In the genomic region with DNA sequence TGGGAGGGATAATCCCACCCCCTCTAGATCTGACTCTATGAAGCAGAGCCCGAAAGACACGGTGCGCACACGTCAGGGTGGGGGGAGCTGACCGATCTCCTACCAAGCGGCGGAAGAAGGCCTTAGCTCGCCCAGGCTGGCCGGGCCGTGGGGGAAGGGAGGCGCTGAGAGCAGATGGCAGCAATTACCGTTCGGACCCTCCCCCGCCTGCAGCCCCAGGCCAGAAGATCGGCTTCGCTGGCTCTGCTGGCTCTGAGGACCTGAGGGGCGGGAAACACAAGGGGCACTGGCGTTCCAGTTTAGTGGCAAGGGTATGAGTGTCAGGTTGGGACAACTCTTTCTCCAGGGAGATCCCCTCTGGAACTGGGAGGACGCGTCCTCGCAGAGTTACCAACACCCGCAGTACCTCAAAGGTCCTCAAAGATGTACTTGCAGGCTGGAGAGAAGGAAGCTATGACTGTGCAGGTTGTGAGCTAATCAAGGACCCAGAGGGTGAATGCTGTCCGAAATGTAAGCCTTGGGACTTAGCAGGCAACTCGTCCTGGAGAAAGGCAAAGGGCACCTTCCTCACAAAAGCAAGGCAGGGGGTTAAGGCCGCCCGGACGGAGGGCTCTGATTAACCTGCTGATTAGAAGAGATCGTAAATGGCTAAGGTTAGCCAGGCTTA, we compare ENCODE assay signal across 9 mouse cellular contexts. TPM values are rescaled to one million over a fixed set of nuclear protein-coding genes. Genes with fewer than 3 reads are reported as not detected.
DNase-seq lines count a peak whose midpoint lies in the region; ATAC-seq and TF ChIP-seq lines count a peak whose summit lies in the region.
"Had no signal": no experiment of that assay in that cellular context is flagged by ENCODE, and none has a peak within 500 bp of the region (broad histone marks: within the 10 kb centered on the region; RNA-seq: fewer than 3 reads in every experiment).

No protein-coding gene starts in this region.

- H3K9me3 ChIP-seq in ES-Bruce4 (replicated peaks; ENCODE audit: control insufficient read depth, insufficient read depth, low read length, poor library complexity, severe bottlenecking), result no peaks in the 10 kb centered on the region
- H3K9me3 ChIP-seq in forebrain, embryonic 11.5 days (ENCODE audit: control insufficient read depth, low read length), result no peaks in the 10 kb centered on the region
- no peaks in the 10 kb centered on the region for H3K9me3 ChIP-seq in neural tube, embryonic 14.5 days (ENCODE audit: control insufficient read depth, low read length)

- 18% methylated on average over 28 of the region's 28 CpGs for WGBS in cerebellum, adult 2 months
- under 1% methylated on average over 28 of the region's 28 CpGs for WGBS in forebrain, embryonic 11.5 days
- WGBS in neural tube, embryonic 14.5 days, result 3% methylated on average over 28 of the region's 28 CpGs

- no peak for TF ChIP-seq CTCF in cerebellum, adult 2 months (IDR thresholded peaks at IDR 0.05; ENCODE audit: borderline replicate concordance, insufficient read depth, low read depth, low read length)
- TF ChIP-seq CTCF in ES-Bruce4 (IDR thresholded peaks at IDR 0.05; ENCODE audit: low read depth, low read length), result no peak

- no peak overlapping the region for H3K27ac ChIP-seq in cerebellum, adult 2 months (ENCODE audit: insufficient read depth, low read length)
- peak overlapping the region; percentile 64 for H3K27ac ChIP-seq in ES-Bruce4 (ENCODE audit: insufficient read depth, low read length)
- H3K27ac ChIP-seq in forebrain, embryonic 11.5 days (ENCODE audit: low read depth, low read length), result no peak overlapping the region
- no peak overlapping the region for H3K27ac ChIP-seq in neural tube, embryonic 14.5 days (ENCODE audit: low read depth, low read length)

- peak; percentile 92 for TF ChIP-seq EP300 in ES-Bruce4 (IDR thresholded peaks at IDR 0.05; ENCODE audit: insufficient read depth, low read depth, low read length)

- peaks cover 4% of the 10 kb centered on the region; the same call in 1 of the 2 replicates for H3K4me1 ChIP-seq in cerebellum, adult 2 months (ENCODE audit: control insufficient read depth, insufficient read depth, low read length)
- H3K4me1 ChIP-seq in ES-Bruce4 (ENCODE audit: control insufficient read depth, insufficient read depth, low read length), result peaks cover 13% of the 10 kb centered on the region
- H3K4me1 ChIP-seq in forebrain, embryonic 11.5 days (replicated peaks; ENCODE audit: control insufficient read depth, insufficient read depth, low read length), result peaks cover 12% of the 10 kb centered on the region
- peaks cover 10% of the 10 kb centered on the region for H3K4me1 ChIP-seq in neural tube, embryonic 14.5 days (ENCODE audit: control insufficient read depth, insufficient read depth, low read length)

- TF ChIP-seq POLR2A in cerebellum, adult 2 months (IDR thresholded peaks at IDR 0.05; ENCODE audit: borderline replicate concordance, insufficient read depth, low read length), result no peak
- TF ChIP-seq POLR2A in ES-Bruce4 (IDR thresholded peaks at IDR 0.05; ENCODE audit: insufficient read depth, low read length), result no peak

- peak overlapping the region; percentile 36 for H3K9ac ChIP-seq in ES-Bruce4 (ENCODE audit: low read depth, poor library complexity, severe bottlenecking)
- peak overlapping the region; percentile 33; the same call in 1 of the 2 replicates for H3K9ac ChIP-seq in forebrain, embryonic 11.5 days (ENCODE audit: low read length)
- no peak overlapping the region for H3K9ac ChIP-seq in neural tube, embryonic 14.5 days (replicated peaks; ENCODE audit: low read depth, low read length)

- peak; percentile 66 for ATAC-seq in forebrain, embryonic 11.5 days (replicated peaks; ENCODE audit: low FRiP score)
- peak; percentile 22; the same call in 1 of the 2 replicates for ATAC-seq in neural tube, embryonic 14.5 days (ENCODE audit: low read depth)

- DNase-seq in cerebellum, adult 2 months, result peak; percentile 33 to 39
- DNase-seq in cerebellum, adult 8-10 months, result no peak
- DNase-seq in forebrain, embryonic 11.5 days (ENCODE audit: low spot score), result peak; percentile 87
- DNase-seq in kidney, postnatal 4 days, result peak; percentile 79 to 89
- no peak for DNase-seq in layer of hippocampus, adult 9-11 months
- DNase-seq in layer of hippocampus, postnatal 25 days (ENCODE audit: extremely low spot score in 1 of 2, low spot score in 1 of 2), result no peak

- no peaks in the 10 kb centered on the region for H3K36me3 ChIP-seq in ES-Bruce4 (ENCODE audit: control insufficient read depth, insufficient read depth, low read length, poor library complexity, severe bottlenecking)
- no peaks in the 10 kb centered on the region for H3K36me3 ChIP-seq in forebrain, embryonic 11.5 days (ENCODE audit: control insufficient read depth, insufficient read depth, low read length)
- no peaks in the 10 kb centered on the region for H3K36me3 ChIP-seq in neural tube, embryonic 14.5 days (ENCODE audit: control insufficient read depth, insufficient read depth, low read length)

- no peak overlapping the region for H3K4me3 ChIP-seq in cerebellum, adult 2 months (replicated peaks; ENCODE audit: insufficient read depth, low read depth, low read length)
- peak overlapping the region; percentile 28 for H3K4me3 ChIP-seq in ES-Bruce4 (ENCODE audit: low read depth, low read length)
- no peak overlapping the region for H3K4me3 ChIP-seq in forebrain, embryonic 11.5 days (ENCODE audit: low read depth, low read length)
- H3K4me3 ChIP-seq in neural tube, embryonic 14.5 days (ENCODE audit: low read depth, low read length), result no peak overlapping the region

- no peaks in the 10 kb centered on the region for H3K27me3 ChIP-seq in cerebellum, adult 2 months (ENCODE audit: control insufficient read depth, insufficient read depth, low read length)
- H3K27me3 ChIP-seq in ES-Bruce4 (ENCODE audit: control insufficient read depth, insufficient read depth, low read length, poor library complexity, severe bottlenecking), result no peaks in the 10 kb centered on the region
- H3K27me3 ChIP-seq in forebrain, embryonic 11.5 days (ENCODE audit: control insufficient read depth, insufficient read depth, low read length), result no peaks in the 10 kb centered on the region
- H3K27me3 ChIP-seq in neural tube, embryonic 14.5 days (ENCODE audit: control insufficient read depth, insufficient read depth, low read length), result no peaks in the 10 kb centered on the region

- H3K4me2 ChIP-seq in forebrain, embryonic 11.5 days (ENCODE audit: low read depth, low read length, severe bottlenecking), result peak overlapping the region; percentile 36
- peak overlapping the region; percentile 32; the same call in 1 of the 2 replicates for H3K4me2 ChIP-seq in neural tube, embryonic 14.5 days (ENCODE audit: low read depth, low read length)

RNA-seq across cellular contexts. Expression of gene Ankrd33, which starts 17.4 kb away (rescaled TPM):
- polyA plus RNA-seq in cerebellum, adult 2 months (2012; rRNA removed), result 0.10 and 0.33 TPM in 2 replicates
- polyA plus RNA-seq in ES-Bruce4 (2011; ENCODE audit: insufficient read depth, insufficient read length, low read depth, missing spikeins), result not detected in 2 replicates
- not detected in 2 replicates for polyA plus RNA-seq in forebrain, embryonic 11.5 days (2014; fragmentation: Nextera tagmentation; extraction: Ambion mirVana)
- polyA plus RNA-seq in neural tube, embryonic 14.5 days (2014; fragmentation: Nextera tagmentation; extraction: Ambion mirVana), result 0.18 TPM in 1 of 2 replicates, not detected in the other
- total RNA-seq in layer of hippocampus, postnatal 25 days (2021), result not detected
- polyA plus RNA-seq: C2C12 had no signal

RNA-seq across cellular contexts. Expression of gene Fignl2, which starts 19.8 kb away (rescaled TPM):
- polyA plus RNA-seq in cerebellum, adult 2 months (2012; rRNA removed), result 2.5 and 2.7 TPM in 2 replicates
- polyA plus RNA-seq in ES-Bruce4 (2011; ENCODE audit: insufficient read depth, insufficient read length, low read depth, missing spikeins), result 25.6 and 27.4 TPM in 2 replicates
- 0.52 and 0.76 TPM in 2 replicates for polyA plus RNA-seq in forebrain, embryonic 11.5 days (2014; fragmentation: Nextera tagmentation; extraction: Ambion mirVana)
- 0.12 and 0.33 TPM in 2 replicates for polyA plus RNA-seq in neural tube, embryonic 14.5 days (2014; fragmentation: Nextera tagmentation; extraction: Ambion mirVana)
- 1 to 10 TPM; 1.5 TPM for total RNA-seq in layer of hippocampus, postnatal 25 days (2021)

RNA-seq across cellular contexts. Expression of gene Acvrl1, which starts 30.2 kb away (rescaled TPM):
- 15.3 and 17.2 TPM in 2 replicates for polyA plus RNA-seq in cerebellum, adult 2 months (2012; rRNA removed)
- polyA plus RNA-seq in ES-Bruce4 (2011; ENCODE audit: insufficient read depth, insufficient read length, low read depth, missing spikeins), result 2.7 and 2.9 TPM in 2 replicates
- 7.2 and 7.7 TPM in 2 replicates for polyA plus RNA-seq in forebrain, embryonic 11.5 days (2014; fragmentation: Nextera tagmentation; extraction: Ambion mirVana)
- polyA plus RNA-seq in neural tube, embryonic 14.5 days (2014; fragmentation: Nextera tagmentation; extraction: Ambion mirVana), result 3.2 and 5.2 TPM in 2 replicates
- 10 to 100 TPM in 1 of 2 experiments, 1 to 10 TPM in 1; 8.6 to 10.5 TPM for total RNA-seq in layer of hippocampus, postnatal 25 days (2021)

RNA-seq across cellular contexts. Expression of gene Gm47841, which starts 50.9 kb away (rescaled TPM):
- not detected in 2 replicates for polyA plus RNA-seq in cerebellum, adult 2 months (2012; rRNA removed)
- polyA plus RNA-seq in ES-Bruce4 (2011; ENCODE audit: insufficient read depth, insufficient read length, low read depth, missing spikeins), result not detected in 2 replicates
- not detected in 2 replicates for polyA plus RNA-seq in forebrain, embryonic 11.5 days (2014; fragmentation: Nextera tagmentation; extraction: Ambion mirVana)
- polyA plus RNA-seq in neural tube, embryonic 14.5 days (2014; fragmentation: Nextera tagmentation; extraction: Ambion mirVana), result not detected in 2 replicates
- total RNA-seq in layer of hippocampus, postnatal 25 days (2021), result not detected
- polyA plus RNA-seq: C2C12 had no signal

Comparison
In these comparisons a context has a peak if more than half of its experiments do, and no peak if none do; other contexts are left out.
1. DNase-seq: peak in cerebellum, adult 2 months (2 of 2), forebrain, embryonic 11.5 days (single experiment) and kidney, postnatal 4 days (2 of 2); none in cerebellum, adult 8-10 months (single experiment), layer of hippocampus, adult 9-11 months (single experiment) and layer of hippocampus, postnatal 25 days (0 of 2).